Mouse (Mus musculus): ENCODE measurements around the gene Zfp82.
"Not testable (repeated sequence)": the region's sequence is repeated elsewhere in the genome, so short reads cannot be mapped to it uniquely, and the experiment has no call there.

Gene Zfp82

GRCm38 (mm10) chr7:30072146-30073028 is at the start of gene Zfp82:
Gene Zfp82 (minus strand): TSS chr7:30072900.
- DNase-seq (ENCODE audit: low spot score), result peak; percentile 68

DNA sequence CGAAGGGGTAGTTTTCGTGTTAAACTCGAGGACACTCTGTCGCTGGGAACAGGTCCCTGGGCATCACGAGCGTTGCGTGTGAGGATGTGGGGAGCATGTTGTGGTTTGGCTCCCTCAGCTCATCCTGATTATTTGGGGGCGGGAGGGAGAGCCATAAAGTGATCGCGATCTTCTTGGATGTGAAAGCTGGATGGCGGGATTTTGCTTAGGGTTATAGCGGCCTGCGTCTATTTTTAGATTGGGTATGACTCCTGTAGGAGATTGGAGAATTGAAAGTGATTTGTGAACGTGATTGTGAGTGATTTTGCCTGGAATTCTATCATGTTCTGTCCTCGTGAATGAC is 49.5 kb upstream of the Zfp82 start:
- no peak for DNase-seq (ENCODE audit: low spot score)

- DNase-seq (ENCODE audit: low spot score), result peak; percentile 71
These were observed 48.8 kb upstream of the Zfp82 start, which contains the start of gene Zfp382 for GRCm38 (mm10) chr7:30121308-30122187. Gene Zfp382 (plus strand): TSS chr7:30121942.

DNA sequence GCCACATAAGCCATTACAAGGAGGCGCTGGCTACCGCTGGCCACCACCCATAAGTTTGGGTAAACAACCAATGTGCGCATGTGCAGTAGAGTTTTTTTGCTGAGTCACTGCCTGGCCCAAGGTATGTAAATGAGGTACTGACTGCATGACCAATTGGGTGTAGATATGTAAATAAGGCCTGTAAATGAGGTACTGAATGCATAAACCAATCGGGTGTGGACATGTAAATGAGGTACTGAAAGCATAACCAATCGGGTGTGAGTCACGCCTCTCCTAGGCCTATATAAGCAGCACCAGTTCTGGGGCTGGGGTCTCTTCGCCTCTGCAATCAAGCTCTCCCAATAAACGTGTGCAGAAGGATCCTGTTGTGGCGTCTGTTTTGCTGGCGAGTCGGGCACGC is 45.2 kb upstream of the Zfp82 start:
- not testable (repeated sequence) for DNase-seq (ENCODE audit: low spot score)

GRCm38 (mm10) chr7:30116076-30116475 is 43.4 kb upstream of the Zfp82 start:
- no peak for DNase-seq (ENCODE audit: low spot score)

DNA sequence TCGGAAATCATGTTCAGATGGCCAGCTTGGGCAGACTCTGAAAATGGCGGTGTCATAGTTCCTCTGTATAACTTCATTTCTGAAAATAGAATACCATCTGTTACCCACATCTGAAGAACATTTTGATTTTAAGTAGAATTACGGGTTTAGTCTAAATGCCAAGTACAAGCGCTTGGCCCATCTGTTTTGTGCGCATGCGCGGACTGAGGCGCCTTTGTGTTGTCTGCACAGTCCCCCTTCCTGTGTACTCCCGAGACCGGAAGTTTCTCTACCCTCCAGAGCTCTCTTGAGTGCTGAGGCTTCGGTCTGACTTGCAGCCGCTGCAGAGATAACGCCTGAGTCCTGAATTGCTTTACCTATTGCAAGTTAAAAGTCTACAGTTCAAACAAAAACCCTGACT is 26.6 kb upstream of the Zfp82 start:
- no peak for DNase-seq (ENCODE audit: low spot score)

- DNase-seq (ENCODE audit: low spot score), result peak; percentile 15
These were observed 22.9 kb upstream of the Zfp82 start for GRCm38 (mm10) chr7:30095551-30096125.

DNA sequence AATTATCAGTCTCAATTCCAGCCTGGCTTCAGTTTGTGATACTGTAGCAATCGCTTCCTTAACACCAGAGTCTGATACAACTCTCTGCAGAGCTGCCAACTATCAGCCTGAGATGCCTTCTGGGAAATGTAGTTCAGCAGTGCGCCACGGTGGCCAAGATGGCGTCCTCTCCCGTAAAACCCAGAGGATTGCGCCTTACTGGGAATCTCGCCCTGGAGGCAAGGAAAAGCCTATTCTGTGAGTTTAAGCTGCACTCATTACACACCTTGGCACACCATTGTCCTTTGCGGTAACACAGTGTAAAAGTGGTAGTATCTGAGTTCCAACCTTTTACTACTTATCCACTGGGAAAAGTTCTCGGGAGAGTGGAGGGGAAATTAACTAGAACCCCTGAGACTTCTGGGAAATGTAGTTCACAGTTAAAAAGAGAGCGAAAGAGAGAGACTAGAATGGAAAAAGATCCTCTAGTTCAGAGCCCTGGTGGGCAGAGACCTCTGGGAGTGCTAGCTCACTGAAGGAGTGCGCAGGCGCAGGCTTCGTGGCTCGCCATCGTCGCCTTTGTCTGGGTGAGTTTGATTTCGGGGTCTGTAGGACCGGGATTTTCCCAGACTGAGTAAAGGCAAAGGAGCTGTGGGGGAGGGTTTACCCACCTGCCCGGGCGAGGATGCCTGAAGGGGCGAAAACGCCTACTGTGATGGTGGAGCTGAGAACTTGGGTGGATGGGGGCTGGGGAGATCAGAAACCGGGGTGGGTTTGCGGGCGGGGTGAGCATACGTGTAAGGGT is 22.1 kb upstream of the Zfp82 start, which contains the start of gene Zfp260:
Zfp260 (plus strand) TSS at position 132 of the 784 bp plus-strand sequence.
- DNase-seq (ENCODE audit: low spot score), result peak; percentile 91

DNA sequence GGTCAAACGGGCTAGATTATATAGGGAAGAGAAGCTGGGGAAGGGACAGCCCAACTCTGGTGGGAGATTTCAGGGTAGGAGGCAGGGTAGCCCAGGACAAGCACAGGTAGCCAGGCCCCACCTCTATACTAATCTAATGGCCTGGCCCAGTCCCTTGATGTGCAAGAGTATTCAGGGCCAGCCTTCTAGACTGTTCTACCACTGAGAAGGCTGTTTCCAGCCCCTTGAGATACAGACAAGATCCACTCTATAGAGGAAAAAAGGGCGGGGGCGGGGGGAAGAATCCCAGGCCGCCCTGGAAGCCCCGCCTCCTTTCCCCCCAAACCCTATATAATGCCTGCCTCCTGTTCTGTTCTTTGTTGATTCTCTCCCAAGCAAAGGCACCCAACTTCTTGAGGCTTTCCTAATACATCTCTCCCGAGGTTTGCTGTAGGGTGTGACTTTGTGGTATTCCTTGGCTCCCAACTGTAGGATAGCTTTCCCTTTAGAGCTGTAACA is 21.3 kb upstream of the Zfp82 start:
- DNase-seq (ENCODE audit: low spot score), result no peak

DNA sequence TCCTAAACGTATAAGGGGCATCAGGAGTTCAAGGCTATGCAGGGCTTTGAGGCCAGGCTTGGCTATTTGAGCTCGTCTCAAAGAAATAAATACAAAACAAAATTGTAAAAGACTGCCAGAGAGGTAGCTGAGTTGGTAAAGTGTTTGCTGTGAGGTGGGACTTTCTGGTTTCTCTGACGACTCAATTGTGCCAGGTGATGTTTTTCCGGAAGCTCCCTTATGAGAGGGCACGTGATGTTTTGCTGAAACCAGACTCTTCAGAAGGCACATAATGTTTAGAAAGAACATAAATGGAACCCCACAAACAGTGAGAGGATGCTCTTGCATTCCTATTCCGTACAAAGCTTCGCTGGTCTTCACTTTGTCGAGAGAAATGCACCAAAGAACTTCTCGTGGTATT is 20.0 kb upstream of the Zfp82 start:
- no peak for DNase-seq (ENCODE audit: low spot score)

DNA sequence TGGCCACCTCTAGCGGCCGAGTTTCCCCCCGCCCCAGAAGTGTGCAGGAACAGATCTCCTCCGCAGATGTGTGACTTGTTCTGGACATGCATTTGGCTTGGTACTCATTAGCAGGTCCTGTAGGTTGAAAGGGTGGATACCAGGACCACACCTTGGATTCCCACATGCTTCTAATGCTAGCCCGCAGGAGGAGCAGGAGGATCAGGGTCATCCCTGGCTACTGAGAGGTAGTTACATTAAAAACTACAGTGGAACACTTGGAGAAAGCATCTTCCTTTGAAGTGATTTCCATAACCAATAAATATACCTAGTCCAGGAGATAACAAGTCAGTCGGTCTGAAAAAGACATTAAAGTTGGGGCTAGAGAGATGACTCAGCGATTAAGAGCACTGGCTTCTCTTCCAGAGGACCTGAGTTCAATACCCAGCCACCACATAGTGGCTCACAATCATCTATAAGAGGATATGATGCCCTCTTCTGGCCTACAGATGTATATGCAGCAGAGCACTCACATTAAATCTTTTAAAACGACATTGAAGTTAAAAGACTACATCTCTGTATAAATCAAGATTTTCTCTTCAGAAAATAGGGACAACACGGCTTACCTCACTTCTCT is 18.4 kb upstream of the Zfp82 start:
- peak; percentile 54 for DNase-seq (ENCODE audit: low spot score)

DNA sequence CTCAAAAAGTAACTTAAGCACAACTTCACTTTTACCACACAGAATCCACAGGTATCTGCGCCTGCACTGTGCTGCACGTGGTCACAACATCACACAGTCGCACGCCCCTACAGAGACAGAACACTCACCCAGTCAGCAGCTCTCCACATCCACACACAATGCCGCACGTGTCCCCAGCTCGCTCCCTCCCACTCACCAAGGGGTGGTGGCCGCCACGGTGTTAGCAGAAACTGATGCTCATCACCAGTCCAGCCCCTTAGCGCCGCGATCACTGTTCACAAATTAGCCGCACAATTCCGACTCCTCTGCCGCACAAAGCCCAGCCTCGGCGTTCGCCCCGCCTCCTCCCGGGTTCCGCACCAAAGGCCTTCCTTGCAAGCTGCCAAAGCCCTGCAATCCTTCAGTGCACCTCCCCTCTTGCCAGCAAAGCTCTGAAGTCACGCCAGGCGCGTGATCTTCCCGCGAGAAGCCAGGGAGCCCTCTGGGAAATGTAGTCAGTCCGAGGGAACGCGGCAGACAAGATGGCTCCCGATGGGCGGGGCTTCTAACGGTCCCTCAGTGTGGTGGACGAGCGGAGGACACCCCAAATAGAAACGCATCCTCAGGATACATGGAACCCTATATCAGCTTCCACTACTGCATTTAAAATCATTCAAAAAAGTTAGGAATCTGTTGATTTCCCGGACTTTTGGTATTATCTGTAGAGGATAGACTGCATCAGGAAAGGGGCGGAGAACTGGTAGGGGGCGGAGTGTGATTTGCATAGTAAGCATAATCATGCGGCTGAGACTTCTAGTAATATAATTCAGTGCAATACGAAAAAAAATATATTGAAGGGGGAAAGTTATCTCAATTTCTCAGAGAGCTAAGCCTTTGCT is 17.6 kb upstream of the Zfp82 start, which contains the start of the genes Gm26920 and Zfp566:
Gm26920 (minus strand) TSS at position 319 of the 878 bp plus-strand sequence.
Zfp566 (minus strand) TSS at position 436 of the 878 bp plus-strand sequence.
- DNase-seq (ENCODE audit: low spot score), result peak; percentile 97

DNA sequence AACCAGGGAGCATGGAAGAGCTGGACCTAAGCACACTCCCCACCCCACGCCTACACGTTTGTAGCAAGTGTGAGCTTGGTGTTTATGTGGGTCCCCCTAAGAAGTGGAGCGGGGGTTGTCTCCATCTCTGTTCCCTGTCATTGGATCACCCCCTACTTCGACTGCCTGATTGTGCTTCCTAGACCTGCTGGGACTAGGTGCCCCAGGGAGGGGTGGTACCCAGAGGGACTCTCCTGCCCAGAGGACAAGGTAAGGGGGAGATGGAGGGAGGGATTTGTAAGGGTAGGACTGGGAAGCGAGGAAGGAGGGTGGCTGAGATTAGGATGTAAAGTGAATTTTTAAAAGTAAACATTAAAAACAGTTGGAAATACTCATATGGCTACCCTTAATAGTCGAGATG is 16.7 kb upstream of the Zfp82 start:
- no peak for DNase-seq (ENCODE audit: low spot score)

DNA sequence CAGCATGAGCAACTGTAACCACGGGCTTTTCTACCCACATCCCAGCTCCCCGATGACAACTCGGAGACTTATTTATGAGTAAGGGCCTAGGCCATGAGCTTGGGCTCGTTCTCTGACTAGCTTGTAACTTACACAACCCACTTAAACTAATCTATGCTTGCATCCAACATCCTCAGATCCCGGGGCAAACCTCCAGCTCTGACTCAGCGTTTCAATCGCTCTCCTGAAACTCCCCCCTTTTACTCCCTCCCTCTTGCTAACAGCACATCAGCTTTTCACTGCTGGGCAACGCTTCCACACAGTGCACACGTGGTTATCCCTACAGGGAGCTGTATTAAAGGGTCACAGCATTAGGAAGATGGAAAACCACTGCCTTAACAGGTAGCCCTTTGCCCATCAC is 13.8 kb upstream of the Zfp82 start:
- peak; percentile 25 for DNase-seq (ENCODE audit: low spot score)

GRCm38 (mm10) chr7:30064622-30065021 is 8.1 kb downstream of the Zfp82 start:
- DNase-seq (ENCODE audit: low spot score), result no peak

DNA sequence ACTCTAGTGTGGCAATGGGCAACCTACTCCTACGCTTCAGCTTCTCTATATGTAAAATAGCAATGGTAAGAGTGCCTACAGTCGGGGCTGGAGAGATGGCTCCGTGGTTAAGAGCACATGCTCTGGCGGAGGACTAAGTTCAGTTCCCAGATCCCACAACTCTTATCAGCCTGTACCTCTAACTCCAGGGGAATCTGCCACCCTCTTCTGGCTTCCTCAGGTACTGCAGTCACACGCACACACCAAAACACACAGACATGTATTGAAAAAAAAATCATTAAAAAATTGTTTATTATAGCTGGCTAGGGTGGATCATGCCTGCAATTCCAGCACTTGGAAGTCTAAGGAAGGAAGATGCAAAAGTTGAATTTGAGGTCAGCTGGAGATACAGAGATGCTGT is 10.2 kb downstream of the Zfp82 start:
- no peak for DNase-seq (ENCODE audit: low spot score)

DNA sequence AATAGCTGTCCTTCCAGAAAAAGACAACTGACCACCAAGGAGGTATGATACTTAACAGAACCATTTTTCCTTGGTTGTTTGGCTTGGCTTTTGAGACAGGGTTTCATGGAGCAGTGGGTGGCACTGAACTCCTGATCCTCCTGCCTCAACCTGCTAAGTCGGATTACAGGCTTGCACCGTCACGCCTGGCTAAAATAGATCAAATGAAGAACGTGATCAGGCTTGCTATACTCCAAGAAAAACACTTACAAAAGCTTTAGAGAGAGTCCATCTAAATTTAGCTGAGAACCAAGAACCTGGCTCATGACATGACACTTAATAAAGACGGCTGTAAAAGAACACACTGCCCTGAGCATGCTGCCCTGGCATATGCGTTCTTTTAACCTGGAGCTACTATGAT is 12.4 kb downstream of the Zfp82 start:
- no peak for DNase-seq (ENCODE audit: low spot score)

DNA sequence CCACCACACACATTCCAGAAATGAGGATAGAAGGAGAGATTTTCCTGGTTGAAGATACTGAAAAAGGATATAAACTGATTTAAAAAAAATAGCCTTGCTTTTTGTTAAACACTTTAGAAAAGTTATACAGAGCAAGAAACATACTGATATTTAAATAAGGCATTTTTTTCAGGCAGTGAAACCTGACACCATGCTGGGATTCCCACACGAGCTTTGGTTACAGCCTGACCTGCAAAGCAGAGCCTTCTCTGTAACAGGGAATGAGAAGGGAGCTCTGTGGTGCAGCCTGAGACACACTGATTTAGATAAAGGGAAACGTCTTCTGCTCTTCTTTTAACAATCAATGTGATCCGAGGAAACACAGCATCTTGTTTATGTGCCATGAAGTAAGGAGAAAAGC is 19.1 kb downstream of the Zfp82 start:
- peak; percentile 21 for DNase-seq (ENCODE audit: low spot score)

GRCm38 (mm10) chr7:30050882-30051548 is 21.7 kb downstream of the Zfp82 start, which contains the start of gene Zfp14:
Gene Zfp14 (minus strand): TSS chr7:30051380.
- DNase-seq (ENCODE audit: low spot score), result peak; percentile 66
